Mouse (Mus musculus) leukemia stem cell, adult 10-12 weeks (primary cell): ENCODE measurements around the gene Aldh5a1. TPM values are rescaled to one million over a fixed set of nuclear protein-coding genes. Genes with fewer than 3 reads are reported as not detected.

Experiments used
- polyA plus RNA-seq: library from polyadenylated mRNA; stranded (reverse); fragments of >175 nt; gene quantifications from 2 replicates; pipeline ENCODE4 v1.2.3, GENCODE M21; 2012; ENCODE audit warnings: low replicate concordance

Gene Aldh5a1
- 0.05 and 0.19 TPM in 2 replicates for polyA plus RNA-seq

GRCm38 (mm10) chr13:24937108-24937838 lies at the start of gene Aldh5a1:
Aldh5a1 (minus strand) TSS chr13:24937661.

GRCm38 (mm10) chr13:24942512-24943282 lies 5.2 kb upstream of the Aldh5a1 start, which contains the start of gene Gpld1:
Gpld1 (plus strand) TSS chr13:24943152.

Other genes with a start within 250 kb of the Aldh5a1 start
- gene Armh2, start 196.4 kb downstream of the Aldh5a1 start, polyA plus RNA-seq, result not detected in 2 replicates
- 1.1 and 3.3 TPM in 2 replicates for gene Gmnn, start 175.7 kb downstream of the Aldh5a1 start, polyA plus RNA-seq
- 73.7 and 119 TPM in 2 replicates for gene BC005537, start 136.0 kb downstream of the Aldh5a1 start, polyA plus RNA-seq
- 7.5 and 26.3 TPM in 2 replicates for gene Acot13, start 106.1 kb downstream of the Aldh5a1 start, polyA plus RNA-seq
- gene Tdp2, start 106.0 kb downstream of the Aldh5a1 start, polyA plus RNA-seq, result 20.6 and 36.1 TPM in 2 replicates
- gene D130043K22Rik, start 92.5 kb downstream of the Aldh5a1 start, polyA plus RNA-seq, result not detected in 2 replicates
- 0.03 TPM in 1 of 2 replicates, not detected in the other for gene Gpld1, start 5.5 kb upstream of the Aldh5a1 start, polyA plus RNA-seq
- gene Mrs2, start 82.7 kb upstream of the Aldh5a1 start, polyA plus RNA-seq, result 3.3 and 7.5 TPM in 2 replicates
- not detected in 2 replicates for gene Dcdc2a, start 118.3 kb upstream of the Aldh5a1 start, polyA plus RNA-seq